Mouse (Mus musculus) ES-Bruce4 (cell line): ENCODE measurements around the gene Txnrd1.

Experiments used
- CTCF ChIP-seq: IDR thresholded peaks from one replicate; pipeline ENCODE4 v1.8.1; 2011; ENCODE audit warnings: low read depth, low read length
- POLR2A ChIP-seq: IDR thresholded peaks from one replicate; pipeline ENCODE4 v1.8.1; 2011; ENCODE audit warnings: low read length; ENCODE audit not compliant: insufficient read depth

GRCm38 (mm10) chr10:82900546-82900945 lies 66.8 kb downstream of the Txnrd1 start:
- TF ChIP-seq POLR2A (no peak), CTCF (no peak)
